Comparison of ENCODE assay signal across 8 mouse cellular contexts in genomic region chr3:89456726-89457665, GRCm38 (mm10). TPM values are rescaled to one million over a fixed set of nuclear protein-coding genes. Genes with fewer than 3 reads are reported as not detected.
DNase-seq lines count a peak whose midpoint lies in the region; ATAC-seq and TF ChIP-seq lines count a peak whose summit lies in the region.

No protein-coding gene starts in this region.

- H3K9ac ChIP-seq in liver, embryonic 15.5 days = 0 out of 2 replicates have a peak overlapping the region, but pooled peaks have one; percentile 18

- H3K4me1 ChIP-seq in bone marrow macrophage, adult 2 months (ENCODE audit: control insufficient read depth, insufficient read depth, low read length) = peaks cover 16% of the 10 kb centered on the region
- peaks cover 38% of the 10 kb centered on the region for H3K4me1 ChIP-seq in liver, embryonic 15.5 days (replicated peaks)
- H3K4me1 ChIP-seq in small intestine, adult 2 months (ENCODE audit: control insufficient read depth, insufficient read depth, insufficient read length, low read length) = peaks cover 2% of the 10 kb centered on the region; the same call in 1 of the 2 replicates

- no peaks in the 10 kb centered on the region for H3K9me3 ChIP-seq in liver, embryonic 15.5 days (replicated peaks)

- 30% methylated on average over 10 of the region's 10 CpGs for WGBS in liver, embryonic 15.5 days (ENCODE audit: insufficient replicate concordance)
- 28% methylated on average over 10 of the region's 10 CpGs for WGBS in small intestine, adult 2 months

- no peak overlapping the region for H3ac ChIP-seq in C2C12 (ENCODE audit: control insufficient read depth, insufficient read length, low read depth)

- DNase-seq in cerebellum, adult 11 months = peak; percentile 45
- peak; percentile 48 for DNase-seq in kidney, adult 11 months

- no peaks in the 10 kb centered on the region for H3K27me3 ChIP-seq in C2C12 (ENCODE audit: control insufficient read depth, insufficient read depth, insufficient read length)
- no peaks in the 10 kb centered on the region for H3K27me3 ChIP-seq in liver, embryonic 15.5 days
- H3K27me3 ChIP-seq in small intestine, adult 2 months (ENCODE audit: control insufficient read depth, insufficient read depth, low read length) = no peaks in the 10 kb centered on the region

- no peaks in the 10 kb centered on the region for H3K36me3 ChIP-seq in C2C12 (ENCODE audit: control insufficient read depth, insufficient read depth)
- H3K36me3 ChIP-seq in liver, embryonic 15.5 days (replicated peaks) = no peaks in the 10 kb centered on the region
- H3K36me3 ChIP-seq in small intestine, adult 2 months (ENCODE audit: control insufficient read depth, insufficient read depth, low read length) = no peaks in the 10 kb centered on the region

- peak overlapping the region; percentile 58 for H3K4me2 ChIP-seq in liver, embryonic 15.5 days

- H3K27ac ChIP-seq in bone marrow macrophage, adult 2 months (ENCODE audit: insufficient read depth, low read depth, low read length) = no peak overlapping the region
- H3K27ac ChIP-seq in liver, embryonic 15.5 days (replicated peaks) = 0 out of 2 replicates have a peak overlapping the region, but pooled peaks have one; percentile 24
- no peak overlapping the region for H3K27ac ChIP-seq in small intestine, adult 2 months (ENCODE audit: insufficient read depth, low read depth, low read length)

- no peak overlapping the region for H3K4me3 ChIP-seq in C2C12 (ENCODE audit: insufficient read depth, poor library complexity, severe bottlenecking)
- no peak overlapping the region for H3K4me3 ChIP-seq in bone marrow macrophage, adult 2 months (ENCODE audit: insufficient read depth, low read length)
- 0 out of 2 replicates have a peak overlapping the region, but pooled peaks have one; percentile 8 for H3K4me3 ChIP-seq in liver, embryonic 15.5 days (replicated peaks)
- no peak overlapping the region for H3K4me3 ChIP-seq in small intestine, adult 2 months (ENCODE audit: low read depth, low read length)

- H3K79me3 ChIP-seq in C2C12 (ENCODE audit: low read depth) = no peaks in the 10 kb centered on the region

- no peak for ATAC-seq in cerebellum, adult (ENCODE audit: insufficient number of reproducible peaks, low FRiP score, low TSS enrichment)
- ATAC-seq in erythroblast, adult 5-6 weeks (replicated peaks; ENCODE audit: low FRiP score, poor library complexity, severe bottlenecking) = peak; percentile 65; the same call in 1 of the 2 replicates
- ATAC-seq in liver, embryonic 15.5 days (ENCODE audit: insufficient read depth) = peak; percentile 13; the same call in 1 of the 2 replicates

- TF ChIP-seq POLR2A in bone marrow macrophage, adult 2 months (IDR thresholded peaks at IDR 0.05; ENCODE audit: borderline replicate concordance, low read depth, low read length) = no peak
- TF ChIP-seq POLR2A in small intestine, adult 2 months (IDR thresholded peaks at IDR 0.05; ENCODE audit: low read depth, low read length) = no peak

- H3K79me2 ChIP-seq in C2C12 (ENCODE audit: control insufficient read depth, insufficient read depth) = no peaks in the 10 kb centered on the region

- peak; percentile 38 for TF ChIP-seq CTCF in C2C12 (IDR thresholded peaks at IDR 0.05; ENCODE audit: control insufficient read depth, insufficient read depth, insufficient read length)
- TF ChIP-seq CTCF in bone marrow macrophage, adult 2 months (IDR thresholded peaks at IDR 0.05; ENCODE audit: low read depth, low read length) = peak; percentile 95
- peak; percentile 77 for TF ChIP-seq CTCF in small intestine, adult 2 months (IDR thresholded peaks at IDR 0.05; ENCODE audit: extremely low read depth, insufficient read length, insufficient replicate concordance, low read depth, low read length)

TF ChIP-seq in C2C12, 6 proteins besides CTCF, POLR2A, EP300 and RAD21:
- TF ChIP-seq MAX (IDR thresholded peaks at IDR 0.05) = no peak
- TF ChIP-seq USF1 (IDR thresholded peaks at IDR 0.05; ENCODE audit: low read depth) = no peak
- TF ChIP-seq MYOG (IDR thresholded peaks at IDR 0.05; ENCODE audit: control insufficient read depth, extremely low read depth, insufficient read length) = no peak
- no peak for TF ChIP-seq FOSL1 (IDR thresholded peaks at IDR 0.05; ENCODE audit: insufficient read depth, low read length, poor library complexity, severe bottlenecking)
- TF ChIP-seq CEBPB (IDR thresholded peaks at IDR 0.05; ENCODE audit: low read depth) = no peak
- no peak for TF ChIP-seq MYOD1 (IDR thresholded peaks at IDR 0.05; ENCODE audit: control insufficient read depth, insufficient read length, low read depth)

RNA-seq across cellular contexts. Expression of gene Pmvk, which starts 2.7 kb away (rescaled TPM):
- polyA plus RNA-seq in C2C12 (2012; fragmentation: generic; extraction: Trizol) = 36.6 TPM
- 25.9 and 26.8 TPM in 2 replicates for polyA plus RNA-seq in bone marrow macrophage, adult 2 months (2012; ENCODE audit: insufficient read depth, insufficient read length, missing spikeins)
- 5.4 and 8.1 TPM in 2 replicates for total RNA-seq in erythroblast, adult 5-6 weeks (2015; ENCODE audit: low replicate concordance)
- total RNA-seq in erythroblast, adult 5-6 weeks (2017; ENCODE audit: low replicate concordance) = 6.6 and 10.1 TPM in 2 replicates
- 35.7 and 38.4 TPM in 2 replicates for polyA plus RNA-seq in liver, embryonic 15.5 days (2015; fragmentation: Nextera tagmentation; extraction: Ambion mirVana)
- polyA plus RNA-seq in small intestine, adult 2 months (2012; rRNA removed) = 9.0 and 18.3 TPM in 2 replicates

RNA-seq across cellular contexts. Expression of gene Pbxip1, which starts 20.5 kb away (rescaled TPM):
- polyA plus RNA-seq in C2C12 (2012; fragmentation: generic; extraction: Trizol) = 34.6 TPM
- polyA plus RNA-seq in bone marrow macrophage, adult 2 months (2012; ENCODE audit: insufficient read depth, insufficient read length, missing spikeins) = 14.1 and 17.3 TPM in 2 replicates
- 3.8 and 4.2 TPM in 2 replicates for total RNA-seq in erythroblast, adult 5-6 weeks (2015; ENCODE audit: low replicate concordance)
- total RNA-seq in erythroblast, adult 5-6 weeks (2017; ENCODE audit: low replicate concordance) = 6.2 and 8.6 TPM in 2 replicates
- polyA plus RNA-seq in liver, embryonic 15.5 days (2015; fragmentation: Nextera tagmentation; extraction: Ambion mirVana) = 7.4 and 8.1 TPM in 2 replicates
- 26.8 and 36.5 TPM in 2 replicates for polyA plus RNA-seq in small intestine, adult 2 months (2012; rRNA removed)

RNA-seq across cellular contexts. Expression of gene Pygo2, which starts 27.0 kb away (rescaled TPM):
- 53.1 TPM for polyA plus RNA-seq in C2C12 (2012; fragmentation: generic; extraction: Trizol)
- 25.3 and 28.0 TPM in 2 replicates for polyA plus RNA-seq in bone marrow macrophage, adult 2 months (2012; ENCODE audit: insufficient read depth, insufficient read length, missing spikeins)
- total RNA-seq in erythroblast, adult 5-6 weeks (2015; ENCODE audit: low replicate concordance) = 9.8 and 11.5 TPM in 2 replicates
- 5.6 and 12.4 TPM in 2 replicates for total RNA-seq in erythroblast, adult 5-6 weeks (2017; ENCODE audit: low replicate concordance)
- polyA plus RNA-seq in liver, embryonic 15.5 days (2015; fragmentation: Nextera tagmentation; extraction: Ambion mirVana) = 10.1 and 10.6 TPM in 2 replicates
- polyA plus RNA-seq in small intestine, adult 2 months (2012; rRNA removed) = 61.7 and 87.5 TPM in 2 replicates

RNA-seq across cellular contexts. Expression of gene Shc1, which starts 38.8 kb away (rescaled TPM):
- 86.3 TPM for polyA plus RNA-seq in C2C12 (2012; fragmentation: generic; extraction: Trizol)
- 56.0 and 56.8 TPM in 2 replicates for polyA plus RNA-seq in bone marrow macrophage, adult 2 months (2012; ENCODE audit: insufficient read depth, insufficient read length, missing spikeins)
- total RNA-seq in erythroblast, adult 5-6 weeks (2015; ENCODE audit: low replicate concordance) = 14.4 and 25.2 TPM in 2 replicates
- total RNA-seq in erythroblast, adult 5-6 weeks (2017; ENCODE audit: low replicate concordance) = 21.3 and 24.1 TPM in 2 replicates
- polyA plus RNA-seq in liver, embryonic 15.5 days (2015; fragmentation: Nextera tagmentation; extraction: Ambion mirVana) = 44.8 and 50.6 TPM in 2 replicates
- 33.6 and 63.5 TPM in 2 replicates for polyA plus RNA-seq in small intestine, adult 2 months (2012; rRNA removed)

RNA-seq across cellular contexts. Expression of gene Cks1b, which starts 38.8 kb away (rescaled TPM):
- 446 TPM for polyA plus RNA-seq in C2C12 (2012; fragmentation: generic; extraction: Trizol)
- polyA plus RNA-seq in bone marrow macrophage, adult 2 months (2012; ENCODE audit: insufficient read depth, insufficient read length, missing spikeins) = 46.6 and 55.2 TPM in 2 replicates
- total RNA-seq in erythroblast, adult 5-6 weeks (2015; ENCODE audit: low replicate concordance) = 67.9 and 79.9 TPM in 2 replicates
- 37.4 and 42.1 TPM in 2 replicates for total RNA-seq in erythroblast, adult 5-6 weeks (2017; ENCODE audit: low replicate concordance)
- polyA plus RNA-seq in liver, embryonic 15.5 days (2015; fragmentation: Nextera tagmentation; extraction: Ambion mirVana) = 210 and 229 TPM in 2 replicates
- polyA plus RNA-seq in small intestine, adult 2 months (2012; rRNA removed) = 6.2 and 13.7 TPM in 2 replicates

Comparison
In these comparisons a context has a peak if more than half of its experiments do, and no peak if none do; other contexts are left out.
1. CTCF ChIP-seq: peak in every context shown above with its lines; median percentile 95 in bone marrow macrophage, adult 2 months; 77 in small intestine, adult 2 months; 38 in C2C12.